Mouse (Mus musculus) small intestine, adult 2 months (tissue): ENCODE data around the gene Tmprss5.

ENCODE experiments used
- CTCF ChIP-seq: fragments of 200-500 bp; IDR thresholded peaks from 2 replicates; pipeline ENCODE4 v1.5.1; 2012; ENCODE audit warnings: low read depth, mild to moderate bottlenecking, control low read depth, inconsistent platforms, low read length, moderate library complexity, mixed read lengths; ENCODE audit not compliant: insufficient replicate concordance, insufficient read length; ENCODE audit errors: extremely low read depth
- POLR2A ChIP-seq: fragments of 200-500 bp; IDR thresholded peaks from 2 replicates; pipeline ENCODE4 v1.6.1; 2012; ENCODE audit warnings: low read depth, mild to moderate bottlenecking, control low read depth, inconsistent platforms, low read length, moderate library complexity

- no peak for TF ChIP-seq POLR2A
- no peak for TF ChIP-seq CTCF
These were observed 44.6 kb downstream of the Tmprss5 start for GRCm38 (mm10) chr9:49125706-49126105.
